Mouse (Mus musculus): Measurements from ENCODE around the gene Sigirr. TPM values are rescaled to one million over a fixed set of nuclear protein-coding genes. Genes with fewer than 3 reads are reported as not detected.

Gene Sigirr
- total RNA-seq, 2 experiments from 2014 or later: 7.0 to 10.3 TPM

DNA sequence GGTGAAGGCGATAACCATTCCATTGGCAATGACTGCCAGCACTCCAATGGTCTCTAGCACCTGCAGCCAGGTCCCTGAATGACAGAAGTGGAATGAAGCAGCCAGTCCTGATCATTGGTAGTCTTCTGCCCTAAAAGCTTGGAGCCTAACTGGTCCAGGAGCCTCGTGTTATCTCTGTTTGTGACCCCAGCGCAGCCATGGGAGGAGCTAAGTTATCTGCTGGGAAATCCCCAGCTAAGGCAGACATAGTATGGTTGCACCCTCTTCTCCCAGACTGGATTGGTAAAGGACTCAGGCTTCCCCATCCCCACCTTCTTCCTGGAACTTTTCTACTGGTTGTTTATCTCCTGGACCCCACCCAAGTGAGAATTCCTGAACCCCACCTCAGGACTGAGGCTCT lies 2.8 kb upstream of the Sigirr start:
- DNase-seq (ENCODE audit: low spot score in 2 of 2): no peak

DNA sequence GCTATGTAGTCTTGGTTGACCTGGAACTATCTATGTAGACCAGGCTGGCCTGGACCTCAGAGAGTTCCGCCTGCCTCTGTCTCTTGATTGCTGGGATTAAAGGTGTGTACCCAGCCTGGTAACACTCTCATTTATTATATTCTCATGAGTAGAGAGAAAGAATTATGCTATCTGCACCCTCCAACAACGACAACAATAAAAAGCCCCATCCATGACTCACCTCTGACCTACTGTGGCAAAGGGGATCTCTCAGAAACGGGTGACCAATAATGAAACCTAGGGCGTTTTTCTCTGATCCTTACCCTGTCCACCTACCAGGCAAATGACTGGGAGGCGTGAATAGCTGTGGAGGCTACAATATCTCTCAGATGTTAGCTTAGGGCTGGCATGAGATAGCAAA lies 3.2 kb downstream of the Sigirr start:
- DNase-seq (ENCODE audit: low spot score in 2 of 2): no peak

DNA sequence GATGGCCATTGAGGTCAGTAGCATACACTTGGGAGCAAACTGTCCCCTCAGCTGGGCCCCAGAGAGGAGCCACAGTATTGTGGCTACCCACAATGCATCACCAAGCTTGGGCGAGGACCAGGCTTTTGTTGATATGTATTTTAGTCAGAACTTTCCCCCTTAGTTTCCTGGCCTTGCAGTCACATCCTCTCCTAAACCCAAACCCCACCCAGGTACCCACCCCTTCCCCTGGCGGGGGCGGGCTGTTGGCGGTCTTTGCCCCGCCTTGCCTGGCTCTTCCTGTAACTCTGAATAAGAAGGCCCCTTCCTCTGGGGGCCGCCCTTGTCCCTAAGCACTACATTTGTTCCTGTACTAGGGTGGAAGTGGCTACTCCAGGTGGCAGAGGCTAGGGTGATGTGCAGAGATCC lies 3.7 kb downstream of the Sigirr start:
- DNase-seq (ENCODE audit: low spot score in 2 of 2): peak in 1 of 2 experiments; percentile 28

DNA sequence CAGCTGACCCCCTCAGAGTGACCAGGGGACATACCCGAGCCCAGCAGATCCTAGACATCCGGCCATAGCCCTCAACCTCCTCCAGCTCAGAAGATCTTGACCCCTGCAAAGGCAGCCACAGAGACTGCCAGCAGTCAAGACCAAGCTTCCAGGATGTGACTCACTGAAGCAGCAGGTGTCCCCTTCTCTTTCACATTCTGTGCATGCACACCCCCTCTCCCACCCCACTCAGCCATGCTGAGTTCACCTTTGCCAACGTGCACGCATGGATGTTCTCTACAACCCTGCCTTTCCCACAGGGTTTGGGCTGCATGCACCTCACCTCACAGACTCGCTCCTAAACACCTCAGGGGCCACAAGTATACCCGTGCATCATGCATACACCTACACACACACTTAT lies 4.4 kb downstream of the Sigirr start:
- no peak for DNase-seq (ENCODE audit: low spot score in 2 of 2)

DNA sequence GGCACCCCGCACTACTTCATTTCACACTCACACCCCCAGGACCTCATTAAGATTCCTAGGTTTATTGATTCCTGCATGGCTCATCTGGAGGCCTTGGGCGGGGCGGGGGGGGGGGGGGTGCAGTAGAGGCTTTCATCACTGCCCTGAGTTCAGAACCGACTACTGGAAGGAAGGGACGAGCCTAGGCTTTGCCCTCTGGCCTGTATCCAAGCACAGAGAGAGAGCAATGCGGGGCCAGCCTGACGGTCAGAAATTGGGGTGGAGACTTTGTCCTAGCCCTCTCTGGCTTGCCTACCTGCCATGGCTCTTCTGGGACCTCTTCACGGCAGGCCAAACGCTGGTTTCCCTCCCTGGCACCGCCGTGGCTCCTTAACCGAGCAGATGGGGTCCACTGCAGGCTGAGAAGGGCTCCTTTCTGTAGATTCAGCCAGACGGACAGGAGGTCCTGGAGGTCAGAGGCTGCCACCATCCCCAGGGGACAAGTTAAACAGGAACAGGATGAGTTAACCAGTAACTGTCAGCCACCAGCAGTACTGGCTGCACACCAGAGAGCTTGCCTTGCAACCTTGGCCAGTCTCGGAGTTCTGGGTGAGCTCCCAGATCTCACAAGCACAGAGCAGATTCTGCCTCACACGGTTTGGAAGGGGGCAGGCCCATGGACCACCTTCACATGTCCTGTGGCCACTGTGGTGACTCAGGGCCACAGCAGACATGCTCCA lies 5.7 kb downstream of the Sigirr start:
- DNase-seq (ENCODE audit: low spot score in 2 of 2): no peak

DNA sequence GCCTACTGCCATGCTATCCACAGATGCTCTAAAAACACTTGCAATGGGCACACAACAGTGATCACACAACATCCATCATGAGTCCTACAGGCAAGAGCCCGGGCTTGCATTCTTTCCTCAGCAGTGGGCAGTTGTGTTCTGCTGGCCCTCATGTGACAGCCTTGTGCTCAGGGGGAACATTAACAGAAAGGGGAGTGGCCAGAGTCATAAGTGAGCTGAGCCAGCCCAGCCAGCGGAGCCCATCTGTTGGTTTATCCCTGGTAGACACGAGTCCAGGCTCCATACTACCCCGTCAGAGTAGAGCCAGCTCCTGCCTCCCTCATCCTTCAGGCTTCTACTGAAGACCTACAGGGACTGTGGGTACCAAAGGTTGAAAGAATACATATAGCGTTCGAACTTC lies 6.4 kb downstream of the Sigirr start:
- no peak for DNase-seq (ENCODE audit: low spot score in 2 of 2)

DNA sequence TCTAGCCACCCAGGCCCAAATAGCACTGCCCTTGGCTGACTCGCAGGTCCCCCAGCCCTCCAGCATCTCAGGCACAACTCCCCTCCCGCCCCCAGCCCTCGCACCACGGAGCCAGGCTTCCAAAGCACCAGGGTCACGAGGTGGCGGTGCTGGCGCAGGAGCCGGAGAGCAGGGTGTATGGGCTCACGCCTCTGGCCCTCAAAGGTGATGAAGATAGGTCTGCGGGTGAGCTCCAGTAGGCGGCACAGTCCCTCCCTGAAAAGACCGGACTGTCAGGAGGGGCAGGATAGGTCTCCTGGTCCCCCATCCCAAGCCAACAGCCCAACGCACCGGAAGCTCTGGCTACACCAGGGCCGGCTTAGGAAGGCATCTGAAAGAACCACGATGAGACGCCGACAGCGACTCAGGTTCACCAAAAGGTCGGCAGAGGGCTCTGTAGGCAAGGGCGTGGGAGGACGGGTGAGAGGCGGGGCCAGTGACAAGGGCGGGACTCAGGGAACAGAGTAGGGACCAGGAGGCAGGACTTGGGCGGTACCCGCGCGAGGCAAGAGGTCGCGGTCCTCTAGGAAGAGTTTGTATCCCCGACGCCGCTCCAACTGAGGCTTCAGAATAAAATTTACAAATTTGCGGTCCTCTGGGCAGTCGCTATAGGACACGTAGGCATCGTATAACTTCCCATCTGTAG lies 8.2 kb downstream of the Sigirr start:
- DNase-seq (ENCODE audit: low spot score in 2 of 2): peak in 1 of 2 experiments; percentile 74

DNA sequence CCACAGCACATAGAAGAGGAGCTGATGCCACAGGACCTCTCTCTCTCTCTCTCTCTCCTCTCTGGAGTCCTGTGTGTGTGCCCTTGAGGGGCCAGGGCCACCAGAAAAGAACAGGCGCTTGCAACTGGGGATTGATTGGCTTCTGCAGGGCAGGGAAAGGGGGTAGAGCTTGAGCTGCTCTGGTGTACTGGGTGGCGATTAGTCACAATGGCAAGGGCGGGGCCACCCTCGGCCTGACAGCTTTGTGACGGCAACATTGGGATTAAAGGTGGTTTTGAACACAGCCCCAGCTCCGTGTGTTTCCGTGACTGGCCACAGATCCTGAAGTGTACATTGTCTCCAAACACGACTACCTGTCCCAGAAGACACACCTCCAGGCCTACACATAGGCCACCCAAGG lies 10.1 kb downstream of the Sigirr start:
- no peak for DNase-seq (ENCODE audit: low spot score in 2 of 2)

DNA sequence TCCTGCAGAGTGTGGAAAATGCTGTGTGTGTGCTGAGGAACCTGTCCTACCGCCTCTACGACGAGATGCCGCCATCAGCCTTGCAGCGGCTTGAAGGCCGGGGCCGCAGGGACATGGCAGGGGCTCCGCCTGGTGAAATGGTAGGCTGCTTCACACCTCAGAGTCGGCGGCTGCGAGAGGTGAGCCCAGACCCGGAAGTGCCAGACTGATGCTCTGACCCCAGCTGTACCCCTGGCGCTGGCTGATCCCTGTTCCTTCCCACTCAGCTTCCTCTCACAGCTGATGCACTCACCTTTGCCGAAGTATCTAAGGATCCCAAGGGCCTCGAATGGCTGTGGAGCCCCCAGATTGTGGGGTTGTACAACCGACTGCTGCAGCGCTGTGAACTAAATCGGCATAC lies 11.9 kb downstream of the Sigirr start:
- DNase-seq (ENCODE audit: low spot score in 2 of 2): no peak

DNA sequence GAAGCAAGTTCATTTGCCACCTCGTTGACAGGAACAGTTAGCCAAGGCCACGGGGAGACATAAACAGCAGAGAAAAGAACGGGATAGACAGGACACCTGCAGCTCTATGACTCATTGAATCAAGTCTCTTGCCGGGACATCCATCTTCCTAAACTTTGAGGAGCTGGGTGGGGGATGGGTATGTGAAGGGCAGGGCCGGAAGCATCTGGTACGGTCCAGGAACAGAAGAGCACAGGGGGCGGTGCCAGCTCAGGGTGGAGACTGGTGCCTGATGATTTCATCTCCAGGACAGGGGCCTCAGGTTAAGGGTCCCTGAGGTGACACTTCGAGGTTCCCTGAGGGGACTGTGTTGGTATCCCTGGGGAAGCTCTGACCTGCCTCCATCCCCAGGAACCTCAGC lies 12.5 kb downstream of the Sigirr start:
- no peak for DNase-seq (ENCODE audit: low spot score in 2 of 2)

DNA sequence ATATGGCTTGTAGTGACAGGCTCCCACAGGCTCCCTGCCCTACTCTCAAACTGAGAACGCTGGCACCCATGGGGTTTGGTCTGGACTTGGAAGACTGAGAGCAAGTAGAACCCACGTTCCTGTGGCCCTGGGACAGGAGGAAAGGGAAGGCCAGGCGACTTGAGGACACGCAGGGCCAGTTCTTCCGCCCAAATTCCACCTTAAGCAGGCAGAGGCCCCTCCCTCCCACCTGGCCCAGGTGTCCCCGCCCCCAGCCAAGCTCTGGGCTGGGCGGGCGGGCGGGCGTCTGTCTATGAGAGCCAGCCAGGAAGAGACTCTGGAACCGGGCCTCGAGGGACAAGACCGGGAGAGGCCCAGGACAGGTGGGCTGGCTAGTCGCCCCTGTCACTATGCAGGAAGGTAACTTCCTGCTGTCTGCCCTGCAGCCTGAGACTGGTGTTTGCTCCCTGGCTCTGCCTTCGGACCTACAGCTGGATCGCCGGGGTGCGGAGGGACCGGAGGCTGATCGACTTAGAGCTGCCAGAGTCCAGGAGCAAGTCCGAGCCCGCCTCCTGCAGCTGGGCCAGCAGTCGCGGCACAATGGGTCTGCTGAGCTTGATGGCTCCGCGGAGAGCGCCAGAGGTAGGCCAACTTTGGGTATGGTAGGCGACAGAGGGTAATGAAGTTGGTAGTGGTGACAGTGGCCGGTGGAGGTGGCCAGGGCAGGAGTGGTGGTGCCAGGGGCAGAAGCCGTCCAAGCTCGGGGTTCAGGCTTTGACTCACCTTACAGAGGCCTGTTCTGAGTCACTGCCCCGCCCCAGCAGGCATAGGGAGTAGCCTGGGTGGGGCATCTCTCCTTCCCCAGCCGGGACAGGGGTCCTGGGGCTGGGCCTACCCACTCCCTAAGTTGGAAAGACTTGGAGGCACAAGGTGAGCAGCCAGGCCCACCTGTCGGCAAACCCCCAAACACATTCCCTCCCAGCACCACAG lies 20.6 kb downstream of the Sigirr start:
- DNase-seq (ENCODE audit: low spot score in 2 of 2): no peak

DNA sequence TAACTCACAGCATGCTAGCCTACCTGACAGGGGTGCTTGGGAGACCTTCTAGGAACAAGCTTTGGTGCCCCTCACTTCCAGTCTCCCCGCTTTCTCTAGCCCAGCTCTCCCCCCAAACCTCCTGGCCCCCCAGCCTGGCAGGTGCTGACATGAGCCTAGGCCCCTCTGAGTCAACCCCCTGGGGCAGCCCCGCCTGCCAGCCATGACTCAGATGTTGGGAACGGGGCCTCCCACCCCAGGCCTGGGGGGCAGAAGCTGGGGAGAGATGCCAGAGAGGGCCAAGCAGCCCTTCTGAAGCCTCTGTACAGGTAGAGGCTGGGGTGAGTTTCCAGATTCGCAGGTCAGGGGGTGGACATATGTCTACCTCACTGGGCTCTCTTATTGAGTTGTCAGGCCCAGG lies 21.5 kb downstream of the Sigirr start:
- no peak for DNase-seq (ENCODE audit: low spot score in 2 of 2)

DNA sequence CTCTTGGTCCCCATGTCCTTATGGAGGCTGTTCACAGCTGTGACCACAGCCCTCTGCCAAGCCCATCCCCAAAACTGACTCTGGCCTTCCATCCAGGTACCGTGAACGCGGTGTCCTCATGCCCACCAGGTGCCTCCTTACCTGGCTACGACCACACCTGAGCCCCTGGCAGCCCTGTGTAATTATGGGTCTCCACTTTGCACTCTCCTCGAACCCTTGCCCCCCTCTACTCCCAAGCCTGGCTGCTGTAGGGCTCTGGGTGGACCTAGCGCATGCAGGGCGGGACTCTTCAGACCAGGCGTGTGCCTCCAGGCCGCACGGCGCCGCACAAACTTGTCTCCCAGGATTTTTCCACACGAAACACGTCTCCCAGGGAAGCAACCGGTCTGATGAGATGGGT lies 22.5 kb downstream of the Sigirr start, which contains the start of gene Pkp3:
TSS of gene Pkp3 (plus strand) at position 378 of the 400 bp plus-strand sequence.
- no peak for DNase-seq (ENCODE audit: low spot score in 2 of 2)

DNA sequence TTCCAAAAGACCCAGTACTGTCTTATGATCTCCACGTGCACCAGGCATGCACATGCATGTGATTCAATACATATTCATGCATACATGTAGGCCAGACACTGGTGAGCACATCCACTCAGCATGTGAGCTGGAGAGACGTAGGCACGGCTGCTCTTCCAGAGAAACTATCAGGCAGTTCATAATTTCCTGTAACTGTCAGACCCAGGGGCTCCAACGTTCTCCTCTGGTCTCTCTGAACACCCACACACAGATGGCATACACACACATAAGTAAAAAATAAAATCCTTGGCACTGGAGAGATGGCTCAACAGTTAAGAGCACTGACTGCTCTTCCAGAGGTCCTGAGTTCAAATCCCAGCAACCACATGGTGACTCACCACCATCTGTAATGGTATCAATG lies 26.6 kb downstream of the Sigirr start:
- DNase-seq (ENCODE audit: low spot score in 2 of 2): no peak

DNA sequence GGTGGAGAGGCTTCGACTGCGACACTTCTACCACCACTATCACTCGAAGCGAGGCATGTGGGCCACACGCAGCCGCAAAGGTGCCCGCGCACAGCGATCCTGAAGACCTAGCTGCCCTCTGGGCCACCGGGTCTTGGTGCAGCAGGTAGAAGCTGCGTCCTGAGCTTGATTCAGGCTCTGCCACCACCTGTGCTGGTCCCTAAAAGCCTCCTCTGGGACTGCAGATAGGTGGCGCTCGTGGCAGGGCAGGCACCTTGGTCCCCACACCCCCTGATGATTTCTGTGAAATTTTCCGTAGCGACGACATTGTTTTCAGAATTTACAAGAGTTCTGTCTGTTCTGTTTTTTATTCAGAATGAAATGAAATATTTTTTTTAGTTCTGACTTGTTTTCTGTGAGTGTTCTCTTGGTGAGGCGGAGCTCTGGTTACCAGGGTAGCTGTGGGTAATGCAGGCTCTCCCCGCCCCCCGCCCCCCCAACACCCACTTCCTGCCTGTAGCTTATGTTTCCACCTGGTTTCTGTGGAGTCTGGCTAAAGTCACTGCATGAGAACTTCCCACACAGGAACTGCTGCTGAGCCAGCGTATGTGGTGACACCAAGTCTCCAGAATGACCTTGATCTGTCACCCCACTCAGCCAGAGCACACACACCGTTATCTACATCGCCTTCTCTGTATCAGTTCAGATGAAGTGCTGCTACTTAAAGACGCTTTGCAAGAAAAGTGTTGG lies 28.2 kb downstream of the Sigirr start:
- no peak for DNase-seq (ENCODE audit: low spot score in 2 of 2)

DNA sequence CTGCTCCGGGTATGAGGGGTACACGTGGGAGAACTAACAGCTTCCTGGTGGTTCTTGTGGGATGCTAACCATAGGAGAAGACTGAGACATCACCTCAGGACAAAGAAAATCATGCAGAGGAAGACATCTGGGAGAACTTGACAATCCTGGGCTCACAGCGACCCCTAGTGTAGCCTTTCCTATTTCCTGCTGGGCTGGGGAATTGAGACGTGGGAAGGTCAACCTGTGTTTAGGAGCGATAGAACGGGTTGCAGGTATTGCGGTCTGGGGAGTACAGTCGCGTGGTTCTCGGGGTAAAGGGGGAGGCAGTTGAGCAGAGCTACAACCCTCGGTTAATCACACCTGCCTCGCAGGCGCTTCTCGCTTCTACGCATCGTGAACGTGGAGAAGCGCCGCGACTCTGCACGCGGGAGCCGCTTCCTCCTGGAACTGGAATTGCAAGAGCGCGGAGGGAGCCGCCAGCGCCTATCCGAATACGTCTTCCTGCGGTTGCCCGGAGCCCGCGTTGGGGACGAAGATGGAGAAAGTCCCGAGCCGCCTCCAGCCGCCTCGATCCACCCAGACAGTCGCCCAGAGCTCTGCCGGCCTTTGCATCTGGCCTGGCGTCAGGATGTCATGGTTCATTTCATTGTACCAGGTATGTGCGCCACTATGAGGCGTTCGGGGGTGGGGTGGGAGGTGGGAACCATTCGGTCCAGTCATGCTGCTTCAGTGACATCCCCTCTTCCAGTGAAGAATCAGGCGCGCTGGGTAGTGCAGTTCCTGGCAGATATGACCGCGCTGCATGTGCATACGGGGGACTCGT lies 30.1 kb downstream of the Sigirr start:
- DNase-seq (ENCODE audit: low spot score in 2 of 2): peak in 1 of 2 experiments; percentile 45

DNA sequence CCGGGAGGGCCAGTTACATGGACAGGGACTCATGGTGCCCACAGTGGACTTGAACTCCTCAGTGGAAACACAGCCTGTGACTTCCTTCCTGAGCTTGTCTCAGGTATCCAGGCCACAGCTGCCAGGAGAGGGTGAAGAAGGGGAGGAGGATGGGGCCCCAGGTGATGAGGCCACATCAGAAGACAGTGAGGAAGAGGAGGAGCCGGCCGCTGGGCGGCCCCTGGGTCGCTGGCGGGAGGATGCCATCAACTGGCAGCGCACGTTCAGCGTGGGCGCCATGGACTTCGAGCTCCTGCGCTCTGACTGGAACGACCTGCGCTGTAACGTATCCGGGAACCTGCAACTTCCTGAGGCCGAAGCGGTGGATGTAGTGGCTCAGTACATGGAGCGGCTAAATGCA lies 32.0 kb downstream of the Sigirr start:
- DNase-seq (ENCODE audit: low spot score in 2 of 2): no peak

DNA sequence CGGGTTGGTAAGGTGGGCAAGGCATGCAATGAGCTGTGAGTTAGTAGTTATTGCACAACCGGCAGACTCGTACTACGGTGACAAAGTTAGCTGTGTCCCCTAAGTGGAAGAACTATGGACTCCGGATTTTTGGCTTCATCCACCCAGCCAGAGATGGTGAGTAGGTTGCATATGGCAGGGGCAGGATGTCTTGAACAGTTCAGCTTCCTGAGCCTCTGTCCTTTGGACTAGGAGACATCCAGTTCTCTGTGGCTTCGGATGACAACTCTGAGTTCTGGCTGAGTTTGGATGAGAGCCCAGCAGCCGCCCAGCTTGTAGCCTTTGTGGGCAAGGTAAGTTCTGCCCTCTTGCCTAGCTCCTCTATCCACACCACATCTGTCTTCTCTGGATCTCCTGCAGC lies 35.8 kb downstream of the Sigirr start:
- DNase-seq (ENCODE audit: low spot score in 2 of 2): no peak

DNA sequence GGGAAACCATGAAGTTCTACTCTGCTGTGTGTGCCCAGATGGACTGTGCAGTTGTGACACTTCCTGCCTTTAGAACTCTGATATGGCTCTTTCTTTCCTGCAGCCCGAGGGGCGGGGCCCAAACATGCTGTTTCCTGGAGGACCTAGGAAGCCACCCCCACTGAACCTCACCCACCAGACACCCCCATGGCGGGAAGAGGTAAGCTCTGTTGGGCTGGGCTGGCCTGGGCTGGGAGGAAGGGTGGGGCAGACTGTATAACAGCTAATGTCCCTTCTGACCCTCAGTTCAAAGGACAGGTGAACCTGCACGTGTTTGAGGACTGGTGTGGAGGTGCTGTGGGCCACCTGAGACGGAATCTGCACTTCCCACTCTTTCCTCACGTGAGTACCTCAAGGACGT lies 36.2 kb downstream of the Sigirr start:
- no peak for DNase-seq (ENCODE audit: low spot score in 2 of 2)

DNA sequence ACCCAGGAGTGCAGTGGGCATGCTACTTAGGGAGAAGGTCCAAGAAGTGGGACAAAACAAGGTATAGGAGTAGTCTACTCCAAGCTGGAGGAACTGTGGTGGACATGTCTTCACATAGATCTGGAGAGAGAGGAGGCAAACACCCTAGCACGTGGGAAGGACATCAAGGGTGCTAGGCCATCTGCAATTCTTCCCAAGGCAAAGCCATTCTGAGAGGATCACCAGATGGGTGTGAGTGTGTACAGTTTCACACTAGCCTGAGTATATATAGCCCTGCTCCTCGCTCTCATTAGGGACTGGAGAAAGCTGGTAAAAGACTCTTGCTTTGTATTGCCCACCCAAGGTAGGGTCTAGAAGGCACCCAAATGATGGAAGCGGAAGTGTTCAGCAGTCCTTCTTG lies 37.0 kb downstream of the Sigirr start:
- DNase-seq (ENCODE audit: low spot score in 2 of 2): no peak
